Mouse (Mus musculus): ENCODE measurements around the gene Pqlc2.

Pqlc2 gene

GRCm38 (mm10) chr4:139305521-139305920 lies 5.0 kb downstream of the Pqlc2 start:
- no peak for DNase-seq (ENCODE audit: low spot score)

- DNase-seq (ENCODE audit: low spot score) = no peak
These were observed 8.3 kb downstream of the Pqlc2 start for GRCm38 (mm10) chr4:139302241-139302640.

- no peak for DNase-seq (ENCODE audit: low spot score)
These were observed 8.7 kb downstream of the Pqlc2 start for GRCm38 (mm10) chr4:139301780-139302179.

- no peak for DNase-seq (ENCODE audit: low spot score)
These were observed 11.7 kb downstream of the Pqlc2 start for GRCm38 (mm10) chr4:139298671-139299366.

GRCm38 (mm10) chr4:139297566-139297965 lies 12.9 kb downstream of the Pqlc2 start:
- DNase-seq (ENCODE audit: low spot score) = peak; percentile 58

GRCm38 (mm10) chr4:139292038-139292437 lies 18.5 kb downstream of the Pqlc2 start:
- DNase-seq (ENCODE audit: low spot score) = no peak

- no peak for DNase-seq (ENCODE audit: low spot score)
These were observed 19.4 kb downstream of the Pqlc2 start for GRCm38 (mm10) chr4:139291099-139291498.

GRCm38 (mm10) chr4:139289017-139289416 lies 21.5 kb downstream of the Pqlc2 start:
- peak; percentile 70 for DNase-seq (ENCODE audit: low spot score)

- DNase-seq (ENCODE audit: low spot score) = peak; percentile 91
These were observed 23.2 kb downstream of the Pqlc2 start for GRCm38 (mm10) chr4:139287122-139287863.

- no peak for DNase-seq (ENCODE audit: low spot score)
These were observed 24.3 kb downstream of the Pqlc2 start for GRCm38 (mm10) chr4:139286234-139286633.

GRCm38 (mm10) chr4:139284877-139285276 lies 25.6 kb downstream of the Pqlc2 start:
- DNase-seq (ENCODE audit: low spot score) = no peak

GRCm38 (mm10) chr4:139282955-139283417 lies 27.5 kb downstream of the Pqlc2 start:
- no peak for DNase-seq (ENCODE audit: low spot score)

GRCm38 (mm10) chr4:139281791-139282345 lies 28.6 kb downstream of the Pqlc2 start:
- DNase-seq (ENCODE audit: low spot score) = no peak

GRCm38 (mm10) chr4:139280530-139280929 lies 30.0 kb downstream of the Pqlc2 start:
- no peak for DNase-seq (ENCODE audit: low spot score)

- no peak for DNase-seq (ENCODE audit: low spot score)
These were observed 34.1 kb downstream of the Pqlc2 start for GRCm38 (mm10) chr4:139276411-139276810.

- DNase-seq (ENCODE audit: low spot score) = no peak
These were observed 35.9 kb downstream of the Pqlc2 start for GRCm38 (mm10) chr4:139274573-139274972.

- no peak for DNase-seq (ENCODE audit: low spot score)
These were observed 37.4 kb downstream of the Pqlc2 start for GRCm38 (mm10) chr4:139272951-139273680.

- no peak for DNase-seq (ENCODE audit: low spot score)
These were observed 38.9 kb downstream of the Pqlc2 start for GRCm38 (mm10) chr4:139271562-139271961.

- DNase-seq (ENCODE audit: low spot score) = no peak
These were observed 40.3 kb downstream of the Pqlc2 start for GRCm38 (mm10) chr4:139270168-139270567.

- DNase-seq (ENCODE audit: low spot score) = no peak
These were observed 42.3 kb downstream of the Pqlc2 start for GRCm38 (mm10) chr4:139268242-139268641.

GRCm38 (mm10) chr4:139267335-139267734 lies 43.2 kb downstream of the Pqlc2 start:
- no peak for DNase-seq (ENCODE audit: low spot score)

GRCm38 (mm10) chr4:139266500-139266865 lies 44.0 kb downstream of the Pqlc2 start:
- DNase-seq (ENCODE audit: low spot score) = no peak
